Mouse (Mus musculus): Measurements from ENCODE around the gene Trpm2. TPM values are rescaled to one million over a fixed set of nuclear protein-coding genes. Genes with fewer than 3 reads are reported as not detected.
"Not testable (repeated sequence)": the region's sequence is repeated elsewhere in the genome, so short reads cannot be mapped to it uniquely, and the experiment has no call there.

Gene Trpm2
- polyA plus RNA-seq (2015; fragmentation: Nextera tagmentation; extraction: Ambion mirVana): 0.59 and 0.95 TPM in 2 replicates

- peak within 1 kb of the TSS; percentile 26 for H3K4me3 ChIP-seq (ENCODE audit: low read length)
- peaks cover 25% of the 10 kb centered on the region for H3K27me3 ChIP-seq (ENCODE audit: insufficient read depth, low read length)
- 0 out of 2 replicates have a peak, but pooled peaks cover 3% of the 10 kb centered on the region for H3K4me1 ChIP-seq (ENCODE audit: insufficient read depth, low read length)
- H3K36me3 ChIP-seq (ENCODE audit: insufficient read depth, low read length): no peaks in the 10 kb centered on the region
- H3K4me2 ChIP-seq (replicated peaks; ENCODE audit: low read depth, low read length): peak within 1 kb of the TSS; percentile 50
- H3K9me3 ChIP-seq (ENCODE audit: low read length): no peaks in the 10 kb centered on the region
- no peak for ATAC-seq (ENCODE audit: low FRiP score, low TSS enrichment)
- no peak within 1 kb of the TSS for H3K27ac ChIP-seq (ENCODE audit: low read length)
- 73% methylated on average over 6 of the region's 6 CpGs for WGBS
- no peak within 1 kb of the TSS for H3K9ac ChIP-seq (replicated peaks; ENCODE audit: low read length)
These were observed at the start of gene Trpm2 for GRCm38 (mm10) chr10:77970481-77970880. Trpm2 (minus strand) TSS chr10:77970563.

- H3K9ac ChIP-seq (replicated peaks; ENCODE audit: low read length); H3K9me3 ChIP-seq (ENCODE audit: low read length); H3K4me3 ChIP-seq (ENCODE audit: low read length); H3K4me2 ChIP-seq (replicated peaks; ENCODE audit: low read depth, low read length); H3K4me1 ChIP-seq (ENCODE audit: insufficient read depth, low read length); H3K27me3 ChIP-seq (ENCODE audit: insufficient read depth, low read length); ATAC-seq (ENCODE audit: low FRiP score, low TSS enrichment); H3K27ac ChIP-seq (ENCODE audit: low read length); H3K36me3 ChIP-seq (ENCODE audit: insufficient read depth, low read length): not testable (repeated sequence)
- 94% methylated on average over 6 of the region's 11 CpGs for WGBS
These were observed 49.6 kb upstream of the Trpm2 start for GRCm38 (mm10) chr10:78019984-78020383.

DNA sequence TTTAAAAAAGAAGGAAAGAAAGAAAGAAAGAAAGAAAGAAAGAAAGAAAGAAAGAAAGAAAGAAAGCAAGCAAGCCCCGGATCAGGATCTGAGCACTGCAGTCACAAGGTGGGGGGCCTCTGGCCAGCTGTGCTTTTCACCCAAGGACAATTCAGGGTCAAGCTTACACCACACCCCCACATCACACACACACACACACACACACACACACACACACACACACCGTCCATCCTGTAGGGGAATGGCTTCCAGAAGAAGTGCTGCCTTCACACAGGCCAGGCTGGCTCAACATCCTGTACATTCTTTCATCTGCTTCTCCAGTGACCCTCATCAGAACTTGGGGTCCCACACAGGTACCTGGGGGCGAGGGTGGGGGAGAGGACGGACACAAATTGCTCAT lies 48.9 kb upstream of the Trpm2 start:
- Histone ChIP-seq H3K27ac (ENCODE audit: low read length) (no peak overlapping the region), H3K27me3 (ENCODE audit: insufficient read depth, low read length) (no peaks in the 10 kb centered on the region), H3K9ac (replicated peaks; ENCODE audit: low read length) (no peak overlapping the region), H3K4me3 (ENCODE audit: low read length) (no peak overlapping the region), H3K36me3 (ENCODE audit: insufficient read depth, low read length) (no peaks in the 10 kb centered on the region), H3K4me1 (ENCODE audit: insufficient read depth, low read length) (no peaks in the 10 kb centered on the region), H3K9me3 (ENCODE audit: low read length) (no peaks in the 10 kb centered on the region), H3K4me2 (replicated peaks; ENCODE audit: low read depth, low read length) (no peak overlapping the region)
- no peak for ATAC-seq (ENCODE audit: low FRiP score, low TSS enrichment)
- WGBS: 65% methylated on average over 4 of the region's 4 CpGs

DNA sequence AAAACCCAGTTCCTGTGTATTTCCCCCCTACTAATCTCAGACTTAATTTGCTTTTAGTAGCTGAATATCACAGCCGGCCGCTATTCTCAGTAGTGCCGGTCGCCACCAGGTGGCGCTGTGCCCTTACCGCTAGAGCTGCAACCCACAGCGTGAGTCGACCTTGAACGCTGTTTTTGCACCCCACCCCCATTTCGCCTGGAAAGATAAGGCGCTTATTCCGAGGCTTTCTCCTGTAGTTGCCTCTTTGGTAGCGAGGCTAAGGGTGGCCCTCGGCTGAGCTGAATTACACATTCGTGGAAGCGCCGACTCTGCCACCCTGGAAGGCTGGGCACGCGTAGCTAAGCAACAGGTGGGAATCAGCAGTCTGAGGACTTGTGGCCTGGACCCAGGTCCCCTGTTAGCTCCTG lies 48.4 kb upstream of the Trpm2 start:
- Histone ChIP-seq H3K4me3 (ENCODE audit: low read length) (peak overlapping the region; percentile 37), H3K36me3 (ENCODE audit: insufficient read depth, low read length) (no peaks in the 10 kb centered on the region), H3K9me3 (ENCODE audit: low read length) (no peaks in the 10 kb centered on the region), H3K9ac (replicated peaks; ENCODE audit: low read length) (peak overlapping the region; percentile 59), H3K27ac (ENCODE audit: low read length) (no peak overlapping the region), H3K27me3 (ENCODE audit: insufficient read depth, low read length) (no peaks in the 10 kb centered on the region), H3K4me1 (ENCODE audit: insufficient read depth, low read length) (no peaks in the 10 kb centered on the region), H3K4me2 (replicated peaks; ENCODE audit: low read depth, low read length) (peak overlapping the region; percentile 59)
- 18% methylated on average over 19 of the region's 19 CpGs for WGBS
- peak; percentile 71 for ATAC-seq (ENCODE audit: low FRiP score, low TSS enrichment)

GRCm38 (mm10) chr10:78016366-78016765 lies 46.0 kb upstream of the Trpm2 start:
- H3K4me1 ChIP-seq (ENCODE audit: insufficient read depth, low read length): no peaks in the 10 kb centered on the region
- H3K9ac ChIP-seq (replicated peaks; ENCODE audit: low read length): no peak overlapping the region
- H3K36me3 ChIP-seq (ENCODE audit: insufficient read depth, low read length): no peaks in the 10 kb centered on the region
- WGBS: 62% methylated on average over 5 of the region's 5 CpGs
- H3K9me3 ChIP-seq (ENCODE audit: low read length): no peaks in the 10 kb centered on the region
- H3K27ac ChIP-seq (ENCODE audit: low read length): no peak overlapping the region
- no peak for ATAC-seq (ENCODE audit: low FRiP score, low TSS enrichment)
- no peak overlapping the region for H3K4me3 ChIP-seq (ENCODE audit: low read length)
- H3K4me2 ChIP-seq (replicated peaks; ENCODE audit: low read depth, low read length): no peak overlapping the region
- no peaks in the 10 kb centered on the region for H3K27me3 ChIP-seq (ENCODE audit: insufficient read depth, low read length)

- Histone ChIP-seq H3K9me3 (ENCODE audit: low read length) (no peaks in the 10 kb centered on the region), H3K4me2 (replicated peaks; ENCODE audit: low read depth, low read length) (no peak overlapping the region), H3K4me1 (ENCODE audit: insufficient read depth, low read length) (peaks cover under 1% of the 10 kb centered on the region; the same call in 1 of the 2 replicates), H3K9ac (replicated peaks; ENCODE audit: low read length) (no peak overlapping the region), H3K27ac (ENCODE audit: low read length) (no peak overlapping the region), H3K27me3 (ENCODE audit: insufficient read depth, low read length) (no peaks in the 10 kb centered on the region), H3K36me3 (ENCODE audit: insufficient read depth, low read length) (no peaks in the 10 kb centered on the region), H3K4me3 (ENCODE audit: low read length) (no peak overlapping the region)
- 97% methylated on average over 1 of the region's 1 CpGs for WGBS
- no peak for ATAC-seq (ENCODE audit: low FRiP score, low TSS enrichment)
These were observed 45.1 kb upstream of the Trpm2 start for GRCm38 (mm10) chr10:78015489-78015888.

GRCm38 (mm10) chr10:78012661-78013495 lies 42.5 kb upstream of the Trpm2 start:
- Histone ChIP-seq H3K4me3 (ENCODE audit: low read length) (no peak overlapping the region), H3K4me2 (replicated peaks; ENCODE audit: low read depth, low read length) (no peak overlapping the region), H3K9ac (replicated peaks; ENCODE audit: low read length) (no peak overlapping the region), H3K36me3 (ENCODE audit: insufficient read depth, low read length) (no peaks in the 10 kb centered on the region), H3K4me1 (ENCODE audit: insufficient read depth, low read length) (peaks cover 14% of the 10 kb centered on the region), H3K27ac (ENCODE audit: low read length) (no peak overlapping the region), H3K9me3 (ENCODE audit: low read length) (no peaks in the 10 kb centered on the region), H3K27me3 (ENCODE audit: insufficient read depth, low read length) (no peaks in the 10 kb centered on the region)
- WGBS: 92% methylated on average over 18 of the region's 18 CpGs
- no peak for ATAC-seq (ENCODE audit: low FRiP score, low TSS enrichment)

GRCm38 (mm10) chr10:78011116-78011515 lies 40.8 kb upstream of the Trpm2 start:
- not testable (repeated sequence) for H3K4me2 ChIP-seq (replicated peaks; ENCODE audit: low read depth, low read length); H3K36me3 ChIP-seq (ENCODE audit: insufficient read depth, low read length); H3K9ac ChIP-seq (replicated peaks; ENCODE audit: low read length); H3K27me3 ChIP-seq (ENCODE audit: insufficient read depth, low read length); H3K9me3 ChIP-seq (ENCODE audit: low read length); H3K27ac ChIP-seq (ENCODE audit: low read length); H3K4me3 ChIP-seq (ENCODE audit: low read length); ATAC-seq (ENCODE audit: low FRiP score, low TSS enrichment)
- peaks cover 31% of the 10 kb centered on the region for H3K4me1 ChIP-seq (ENCODE audit: insufficient read depth, low read length)
- 90% methylated on average over 5 of the region's 5 CpGs for WGBS

GRCm38 (mm10) chr10:78010335-78010734 lies 40.0 kb upstream of the Trpm2 start:
- Histone ChIP-seq H3K27me3 (ENCODE audit: insufficient read depth, low read length) (no peaks in the 10 kb centered on the region), H3K4me3 (ENCODE audit: low read length) (0 out of 2 replicates have a peak overlapping the region, but pooled peaks have one; percentile 10), H3K27ac (ENCODE audit: low read length) (no peak overlapping the region), H3K9ac (replicated peaks; ENCODE audit: low read length) (peak overlapping the region; percentile 3; the same call in 1 of the 2 replicates), H3K36me3 (ENCODE audit: insufficient read depth, low read length) (no peaks in the 10 kb centered on the region), H3K9me3 (ENCODE audit: low read length) (no peaks in the 10 kb centered on the region), H3K4me1 (ENCODE audit: insufficient read depth, low read length) (peaks cover 37% of the 10 kb centered on the region), H3K4me2 (replicated peaks; ENCODE audit: low read depth, low read length) (peak overlapping the region; percentile 64)
- no peak for ATAC-seq (ENCODE audit: low FRiP score, low TSS enrichment)
- 17% methylated on average over 10 of the region's 10 CpGs for WGBS

- Histone ChIP-seq H3K9me3 (ENCODE audit: low read length) (no peaks in the 10 kb centered on the region), H3K36me3 (ENCODE audit: insufficient read depth, low read length) (no peaks in the 10 kb centered on the region), H3K27me3 (ENCODE audit: insufficient read depth, low read length) (no peaks in the 10 kb centered on the region), H3K9ac (replicated peaks; ENCODE audit: low read length) (peak within 1 kb of the TSS; percentile 81), H3K4me1 (ENCODE audit: insufficient read depth, low read length) (peaks cover 37% of the 10 kb centered on the region), H3K4me2 (replicated peaks; ENCODE audit: low read depth, low read length) (peak within 1 kb of the TSS; percentile 64), H3K4me3 (ENCODE audit: low read length) (peak within 1 kb of the TSS; percentile 72), H3K27ac (ENCODE audit: low read length) (peak within 1 kb of the TSS; percentile 98)
- no peak for ATAC-seq (ENCODE audit: low FRiP score, low TSS enrichment)
- WGBS: under 1% methylated on average over 9 of the region's 9 CpGs
These were observed 39.6 kb upstream of the Trpm2 start, which contains the start of gene Pfkl for GRCm38 (mm10) chr10:78009945-78010293. Pfkl (minus strand) TSS chr10:78010083.
